Mouse (Mus musculus) adrenal gland (tissue): ENCODE measurements around the gene Ghdc.

Source experiments
- intact Hi-C: fragments of 180-260 bp; cut with DNase I; formaldehyde crosslinking; loops from one replicate; pipeline ENCODE4 v1.15.1; 2025

Gene Ghdc

GRCm38 (mm10) chr11:100749469-100749868 is 21.3 kb downstream of the Ghdc start:
- intact Hi-C loops = loop anchor here (5.0 kb wide), 1 partner anchor 37 kb away; the partner anchor contains the start of genes Hspb9 and Kat2a

DNA sequence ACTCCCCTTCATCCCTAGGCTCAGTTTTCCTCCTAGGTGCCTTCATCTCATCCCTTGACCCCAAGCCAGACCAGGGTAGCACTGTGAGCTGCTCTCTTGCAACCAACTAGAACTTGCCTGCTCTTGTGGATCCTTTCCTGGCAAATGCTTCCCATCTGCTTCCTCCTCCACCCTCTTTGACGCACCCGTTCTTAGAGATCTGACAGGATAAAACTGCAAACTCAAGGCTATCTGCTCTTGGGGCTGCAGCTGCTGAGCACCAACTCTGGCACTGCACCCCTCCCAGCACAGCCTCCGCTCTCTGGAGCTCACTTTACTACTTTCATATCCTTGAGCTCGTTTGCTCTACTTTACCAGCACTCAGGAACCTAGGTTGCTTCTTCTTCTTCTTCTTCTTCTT is 22.1 kb downstream of the Ghdc start:
- intact Hi-C loops = loop anchor here (5.0 kb wide), 1 partner anchor 36 kb away; the partner anchor contains the start of genes Hspb9 and Kat2a

DNA sequence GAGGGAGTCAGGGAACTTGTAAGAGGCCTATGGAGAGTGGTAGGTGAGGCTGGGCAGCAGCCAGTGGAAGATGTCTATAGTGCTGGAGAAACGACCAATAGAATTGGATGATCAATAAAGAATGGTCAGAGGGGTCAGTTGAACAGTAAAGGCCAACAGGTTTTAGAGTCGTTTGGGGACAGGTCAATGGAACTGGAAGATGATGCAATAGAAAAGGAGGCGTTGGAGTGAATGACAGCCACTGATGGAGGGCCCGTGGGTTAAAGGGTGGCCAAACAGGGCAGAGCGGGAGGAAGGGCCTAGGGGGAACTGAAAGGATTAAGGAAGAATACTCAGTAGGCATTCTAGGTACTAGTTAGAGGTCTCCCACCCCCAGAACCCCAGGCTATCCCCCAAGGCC is 23.6 kb downstream of the Ghdc start:
- intact Hi-C loops = loop anchor here (5.0 kb wide), 1 partner anchor 35 kb away; the partner anchor contains the start of genes Hspb9 and Kat2a

DNA sequence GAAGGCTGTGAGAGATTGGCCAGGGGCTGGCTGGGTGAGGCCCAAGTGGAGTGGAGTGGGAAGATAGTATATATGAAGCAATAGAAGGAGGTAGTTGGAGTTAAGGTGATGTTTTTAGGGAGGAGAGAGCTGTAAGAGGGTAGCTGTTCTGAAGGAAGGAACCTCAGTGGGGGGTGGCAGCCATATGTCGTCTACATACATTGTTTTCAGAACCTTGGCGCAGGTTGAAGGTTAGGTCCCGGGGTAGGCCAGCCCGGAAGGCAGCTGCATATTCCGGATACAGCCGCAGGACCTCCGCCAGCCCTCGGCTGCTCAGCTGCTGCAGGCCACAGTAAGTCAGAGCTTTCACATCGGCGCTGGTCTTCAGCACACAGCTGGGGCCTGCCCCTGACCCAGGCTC is 24.2 kb downstream of the Ghdc start:
- intact Hi-C loops = loop anchor here (5.0 kb wide), 1 partner anchor 34 kb away; the partner anchor contains the start of genes Hspb9 and Kat2a

DNA sequence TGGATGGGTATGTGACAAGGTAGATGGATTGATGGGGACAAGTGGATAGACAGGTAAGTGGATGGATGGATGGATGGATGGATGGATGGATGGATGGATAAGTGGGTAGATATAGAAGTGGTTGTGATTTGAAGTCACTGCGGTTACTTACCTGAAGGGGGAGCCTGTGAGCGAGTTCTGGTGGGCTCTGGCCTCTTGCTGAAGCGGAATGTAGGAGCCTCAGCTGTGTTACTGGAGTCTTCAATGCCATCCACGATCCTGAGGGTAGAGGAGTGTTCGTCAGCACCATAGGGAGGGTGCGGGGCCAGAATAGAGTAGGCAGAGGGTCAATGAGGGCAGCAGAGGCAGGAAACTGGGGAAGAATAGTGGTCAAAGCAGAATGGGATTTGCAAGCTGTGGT is 25.7 kb downstream of the Ghdc start:
- intact Hi-C loops = loop anchor here (5.0 kb wide), 1 partner anchor 33 kb away; the partner anchor contains the start of genes Hspb9 and Kat2a

GRCm38 (mm10) chr11:100741348-100741747 is 29.4 kb downstream of the Ghdc start:
- intact Hi-C loops = no loop called here

GRCm38 (mm10) chr11:100738749-100739148 is 32.0 kb downstream of the Ghdc start:
- intact Hi-C loops = no loop called here

GRCm38 (mm10) chr11:100738066-100738604 is 32.6 kb downstream of the Ghdc start, which contains the start of gene Rab5c:
Rab5c (minus strand) TSS chr11:100738215.
- intact Hi-C loops = no loop called here

DNA sequence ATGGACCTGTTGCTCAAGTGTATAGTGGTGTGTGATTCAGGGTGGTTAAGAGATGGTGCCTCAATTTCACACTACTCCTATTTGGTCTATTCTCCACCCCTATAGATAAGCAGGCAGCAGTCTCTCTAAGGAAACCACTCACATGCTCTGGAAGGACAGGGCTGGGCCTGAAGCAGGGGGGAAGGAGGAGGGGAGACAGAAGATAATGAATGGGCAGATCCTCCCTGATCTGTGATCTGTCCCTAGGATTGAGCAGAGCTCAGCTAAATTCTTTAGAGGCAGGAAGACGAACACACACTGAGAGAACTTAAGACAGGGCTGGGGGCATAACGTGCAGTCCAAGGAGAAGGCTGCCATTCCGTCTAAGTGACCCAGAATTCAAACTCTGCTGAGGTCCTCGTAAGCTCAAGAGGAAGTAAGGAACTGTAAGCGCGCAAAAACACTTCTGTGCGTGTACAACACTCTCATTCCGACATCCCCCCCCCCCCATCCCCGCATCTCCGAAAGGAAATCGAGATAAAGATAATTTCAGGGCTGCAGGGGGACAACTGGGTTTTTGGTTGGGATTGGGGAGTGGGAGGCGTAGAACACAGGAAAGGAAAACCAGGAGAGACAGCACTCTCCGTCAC is 33.5 kb downstream of the Ghdc start:
- intact Hi-C loops = no loop called here

- intact Hi-C loops = no loop called here
These were observed 34.0 kb downstream of the Ghdc start for GRCm38 (mm10) chr11:100736746-100737080.

- intact Hi-C loops = no loop called here
These were observed 34.6 kb downstream of the Ghdc start for GRCm38 (mm10) chr11:100735954-100736745.

GRCm38 (mm10) chr11:100735134-100735865 is 35.5 kb downstream of the Ghdc start:
- intact Hi-C loops = no loop called here

DNA sequence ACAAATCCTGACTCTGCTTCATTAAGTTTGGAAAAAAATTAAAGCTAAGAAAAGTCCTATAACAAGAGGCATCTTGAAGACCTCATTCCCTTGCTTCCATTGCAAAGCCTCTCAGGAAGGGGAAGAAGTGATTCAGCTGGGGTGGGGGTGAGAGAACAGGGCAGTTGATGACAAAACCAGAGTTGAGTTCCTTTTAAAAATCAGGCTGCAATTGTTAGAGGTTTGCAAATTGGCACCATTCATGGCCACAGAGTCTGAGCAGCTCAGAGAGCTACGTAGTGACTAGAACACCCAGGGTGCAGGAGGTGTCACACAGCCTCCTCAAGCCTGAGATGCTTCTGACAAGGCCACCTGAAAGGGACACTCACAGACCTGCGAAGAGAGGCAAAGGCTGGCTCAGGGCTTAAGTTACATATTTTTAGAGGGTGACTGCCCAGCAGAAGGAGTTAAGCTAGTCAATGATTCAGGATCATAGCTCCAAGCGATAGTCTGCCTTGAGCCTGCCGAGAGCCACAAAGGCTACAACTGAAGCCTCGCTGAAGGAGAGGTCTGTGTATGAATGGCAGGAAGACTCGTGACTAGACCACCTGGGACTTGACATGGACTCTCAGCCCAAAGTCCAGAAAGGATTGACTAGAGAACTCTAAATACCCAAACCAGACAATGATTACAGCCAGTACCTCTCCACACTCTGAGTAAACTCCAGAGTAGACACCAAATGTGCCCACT is 40.1 kb downstream of the Ghdc start:
- intact Hi-C loops = no loop called here

DNA sequence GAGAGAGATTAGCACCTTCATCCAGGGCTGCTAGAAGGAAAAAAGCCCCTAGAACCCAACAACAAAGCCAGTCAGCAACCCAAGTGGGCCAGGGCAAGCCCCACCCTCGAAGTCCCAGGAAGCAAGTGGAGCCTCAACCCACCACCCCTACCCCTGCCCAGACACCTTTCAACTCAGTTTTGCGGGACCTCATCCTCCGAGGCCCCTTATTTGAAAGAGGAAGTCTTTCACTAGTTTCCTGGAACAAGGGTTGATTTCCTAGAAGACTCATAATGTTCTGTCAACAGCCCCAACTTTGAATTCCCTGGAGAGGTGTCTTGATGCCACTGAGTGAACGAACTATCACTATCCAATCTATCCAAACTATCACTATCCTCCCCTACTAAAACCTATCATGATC is 40.8 kb downstream of the Ghdc start:
- intact Hi-C loops = no loop called here

GRCm38 (mm10) chr11:100728601-100729000 is 42.2 kb downstream of the Ghdc start:
- intact Hi-C loops = no loop called here

GRCm38 (mm10) chr11:100727201-100727600 is 43.6 kb downstream of the Ghdc start:
- intact Hi-C loops = no loop called here

- intact Hi-C loops = no loop called here
These were observed 45.7 kb downstream of the Ghdc start for GRCm38 (mm10) chr11:100724919-100725512.

- intact Hi-C loops = no loop called here
These were observed 48.2 kb downstream of the Ghdc start for GRCm38 (mm10) chr11:100722493-100723028.

DNA sequence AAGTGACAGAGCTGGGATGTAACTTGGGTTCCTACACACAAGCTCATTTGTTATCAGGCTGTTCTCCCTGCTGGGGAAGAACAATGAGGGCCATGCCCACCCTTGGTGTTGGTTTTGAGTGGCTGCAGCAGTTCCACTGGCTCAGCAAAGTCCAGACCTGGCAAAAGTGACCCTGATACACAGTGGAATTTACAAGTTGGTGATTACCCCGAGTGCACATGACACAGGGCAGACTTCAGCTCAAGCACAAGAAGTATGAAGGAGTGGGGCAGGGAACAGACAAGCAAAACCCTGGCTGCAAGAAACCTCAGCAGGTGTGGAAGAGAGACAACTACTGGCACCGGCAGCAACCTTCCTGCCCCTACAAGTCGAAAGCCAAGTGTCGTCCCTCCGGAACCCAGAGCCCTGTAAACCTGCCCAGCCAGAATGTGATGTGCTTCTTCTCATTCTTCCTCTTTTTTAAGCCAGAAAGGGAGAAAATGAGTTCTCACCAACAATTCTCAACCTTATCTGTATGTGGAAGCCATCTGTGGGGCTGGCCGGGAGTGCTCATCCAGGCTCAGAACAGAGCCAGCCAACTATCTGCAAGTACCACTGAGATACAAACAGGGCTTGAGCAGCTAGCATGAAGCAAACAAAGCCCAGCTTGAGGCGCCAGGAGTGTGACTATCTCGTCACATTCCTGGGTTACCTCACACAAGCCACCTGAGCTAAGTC is 48.8 kb downstream of the Ghdc start:
- intact Hi-C loops = no loop called here
